Mouse (Mus musculus): Measurements from ENCODE around the gene Aph1c. TPM values are rescaled to one million over a fixed set of nuclear protein-coding genes. Genes with fewer than 3 reads are reported as not detected.
"Not testable (repeated sequence)": the region's sequence is repeated elsewhere in the genome, so short reads cannot be mapped to it uniquely, and the experiment has no call there.

Aph1c gene
- total and polyA plus RNA-seq, 2 experiments, result 0.43 to 0.65 TPM

GRCm38 (mm10) chr9:66878899-66879298 lies 44.4 kb upstream of the Aph1c start:
- no peak for TF ChIP-seq POLR2A (IDR thresholded peaks at IDR 0.05; ENCODE audit: extremely low read depth, insufficient read depth, low read length)
- TF ChIP-seq CTCF (IDR thresholded peaks at IDR 0.05; ENCODE audit: low read depth, low read length), result no peak
- no peaks in the 10 kb centered on the region; the same call in none of the 2 replicates for H3K4me1 ChIP-seq (ENCODE audit: control insufficient read depth, insufficient read depth, low read length)

GRCm38 (mm10) chr9:66876577-66876976 lies 42.1 kb upstream of the Aph1c start:
- 69% methylated on average over 5 of the region's 5 CpGs for WGBS
- Histone ChIP-seq H3K79me2 (ENCODE audit: control insufficient read depth, insufficient read depth, low read length) (no peaks in the 10 kb centered on the region), H3K27me3 (ENCODE audit: control insufficient read depth, insufficient read depth, low read length) (no peaks in the 10 kb centered on the region), H3K9ac (ENCODE audit: low read depth, low read length) (no peak overlapping the region), H3K4me3 (ENCODE audit: insufficient read depth, low read depth, low read length) (no peak overlapping the region), H3K27ac (replicated peaks; ENCODE audit: insufficient read depth, low read depth, low read length) (no peak overlapping the region), H3K36me3 (ENCODE audit: control insufficient read depth, insufficient read depth, low read length) (no peaks in the 10 kb centered on the region), H3K4me1 (ENCODE audit: control insufficient read depth, insufficient read depth, low read length) (no peaks in the 10 kb centered on the region)
- TF ChIP-seq POLR2A (IDR thresholded peaks at IDR 0.05; ENCODE audit: extremely low read depth, insufficient read depth, low read length) (no peak), CTCF (IDR thresholded peaks at IDR 0.05; ENCODE audit: low read depth, low read length) (no peak)
- DNase-seq (ENCODE audit: extremely low read depth, low read depth, low spot score), result no peak

More at GRCm38 (mm10) chr9:66878899-66879298, 44.4 kb upstream of the Aph1c start:
- H3K27me3 ChIP-seq (ENCODE audit: control insufficient read depth, insufficient read depth, low read length), result no peaks in the 10 kb centered on the region
- H3K9ac ChIP-seq (ENCODE audit: low read depth, low read length), result no peak overlapping the region
- WGBS, result 91% methylated on average over 3 of the region's 3 CpGs
- no peaks in the 10 kb centered on the region for H3K79me2 ChIP-seq (ENCODE audit: control insufficient read depth, insufficient read depth, low read length)
- no peaks in the 10 kb centered on the region for H3K36me3 ChIP-seq (ENCODE audit: control insufficient read depth, insufficient read depth, low read length)
- H3K27ac ChIP-seq (replicated peaks; ENCODE audit: insufficient read depth, low read depth, low read length), result no peak overlapping the region
- no peak for DNase-seq (ENCODE audit: extremely low read depth, low read depth, low spot score)
- no peak overlapping the region for H3K4me3 ChIP-seq (ENCODE audit: insufficient read depth, low read depth, low read length)

GRCm38 (mm10) chr9:66874297-66874696 lies 39.8 kb upstream of the Aph1c start:
- H3K4me3 ChIP-seq (ENCODE audit: insufficient read depth, low read depth, low read length), result no peak overlapping the region
- H3K36me3 ChIP-seq (ENCODE audit: control insufficient read depth, insufficient read depth, low read length), result no peaks in the 10 kb centered on the region
- no peak overlapping the region for H3K9ac ChIP-seq (ENCODE audit: low read depth, low read length)
- H3K79me2 ChIP-seq (ENCODE audit: control insufficient read depth, insufficient read depth, low read length), result no peaks in the 10 kb centered on the region; the same call in 1 of the 2 replicates
- WGBS, result over 99% methylated on average over 5 of the region's 5 CpGs
- no peaks in the 10 kb centered on the region for H3K4me1 ChIP-seq (ENCODE audit: control insufficient read depth, insufficient read depth, low read length)
- no peak for TF ChIP-seq CTCF (IDR thresholded peaks at IDR 0.05; ENCODE audit: low read depth, low read length)
- no peak for TF ChIP-seq POLR2A (IDR thresholded peaks at IDR 0.05; ENCODE audit: extremely low read depth, insufficient read depth, low read length)
- no peaks in the 10 kb centered on the region for H3K27me3 ChIP-seq (ENCODE audit: control insufficient read depth, insufficient read depth, low read length)
- no peak for DNase-seq (ENCODE audit: extremely low read depth, low read depth, low spot score)
- no peak overlapping the region for H3K27ac ChIP-seq (replicated peaks; ENCODE audit: insufficient read depth, low read depth, low read length)

- Histone ChIP-seq H3K27ac (replicated peaks; ENCODE audit: insufficient read depth, low read depth, low read length) (no peak overlapping the region), H3K27me3 (ENCODE audit: control insufficient read depth, insufficient read depth, low read length) (no peaks in the 10 kb centered on the region), H3K79me2 (ENCODE audit: control insufficient read depth, insufficient read depth, low read length) (no peaks in the 10 kb centered on the region; the same call in 1 of the 2 replicates), H3K9ac (ENCODE audit: low read depth, low read length) (no peak overlapping the region), H3K36me3 (ENCODE audit: control insufficient read depth, insufficient read depth, low read length) (no peaks in the 10 kb centered on the region), H3K4me3 (ENCODE audit: insufficient read depth, low read depth, low read length) (no peak overlapping the region), H3K4me1 (ENCODE audit: control insufficient read depth, insufficient read depth, low read length) (no peaks in the 10 kb centered on the region)
- TF ChIP-seq POLR2A (IDR thresholded peaks at IDR 0.05; ENCODE audit: extremely low read depth, insufficient read depth, low read length), result no peak
- no peak for DNase-seq (ENCODE audit: extremely low read depth, low read depth, low spot score)
Measured at GRCm38 (mm10) chr9:66873531-66873930, 39.0 kb upstream of the Aph1c start.

GRCm38 (mm10) chr9:66873009-66873408 lies 38.5 kb upstream of the Aph1c start:
- not testable (repeated sequence) for DNase-seq (ENCODE audit: extremely low read depth, low read depth, low spot score); H3K36me3 ChIP-seq (ENCODE audit: control insufficient read depth, insufficient read depth, low read length); H3K4me3 ChIP-seq (ENCODE audit: insufficient read depth, low read depth, low read length); H3K9ac ChIP-seq (ENCODE audit: low read depth, low read length); H3K27ac ChIP-seq (replicated peaks; ENCODE audit: insufficient read depth, low read depth, low read length); H3K4me1 ChIP-seq (ENCODE audit: control insufficient read depth, insufficient read depth, low read length); H3K27me3 ChIP-seq (ENCODE audit: control insufficient read depth, insufficient read depth, low read length); H3K79me2 ChIP-seq (ENCODE audit: control insufficient read depth, insufficient read depth, low read length)
- WGBS, result 74% methylated on average over 2 of the region's 2 CpGs

- Histone ChIP-seq H3K27me3 (ENCODE audit: control insufficient read depth, insufficient read depth, low read length) (no peaks in the 10 kb centered on the region), H3K27ac (replicated peaks; ENCODE audit: insufficient read depth, low read depth, low read length) (no peak overlapping the region), H3K4me3 (ENCODE audit: insufficient read depth, low read depth, low read length) (no peak overlapping the region), H3K9ac (ENCODE audit: low read depth, low read length) (no peak overlapping the region), H3K79me2 (ENCODE audit: control insufficient read depth, insufficient read depth, low read length) (no peaks in the 10 kb centered on the region; the same call in 1 of the 2 replicates), H3K36me3 (ENCODE audit: control insufficient read depth, insufficient read depth, low read length) (no peaks in the 10 kb centered on the region), H3K4me1 (ENCODE audit: control insufficient read depth, insufficient read depth, low read length) (no peaks in the 10 kb centered on the region)
- DNase-seq (ENCODE audit: extremely low read depth, low read depth, low spot score), result no peak
- WGBS, result 84% methylated on average over 10 of the region's 10 CpGs
- TF ChIP-seq POLR2A (IDR thresholded peaks at IDR 0.05; ENCODE audit: extremely low read depth, insufficient read depth, low read length) (no peak), CTCF (IDR thresholded peaks at IDR 0.05; ENCODE audit: low read depth, low read length) (no peak)
Measured at GRCm38 (mm10) chr9:66872015-66872727, 37.6 kb upstream of the Aph1c start.
